Mouse (Mus musculus): ENCODE measurements around the gene Plce1.

- TF ChIP-seq CTCF (IDR thresholded peaks at IDR 0.05; ENCODE audit: insufficient read depth, low read depth, low read length) = no peak
- TF ChIP-seq POLR2A (IDR thresholded peaks at IDR 0.05; ENCODE audit: insufficient read depth, low read depth, low read length) = no peak
Observed at GRCm38 (mm10) chr19:38820186-38820804, 339.4 kb downstream of the Plce1 start.

Data from olfactory bulb, adult 2 months (tissue).